Mouse (Mus musculus): Measurements from ENCODE around the gene Omt2b. TPM values are rescaled to one million over a fixed set of nuclear protein-coding genes. Genes with fewer than 3 reads are reported as not detected.
"Not testable (repeated sequence)": the region's sequence is repeated elsewhere in the genome, so short reads cannot be mapped to it uniquely, and the experiment has no call there.

The Omt2b gene
- polyA plus RNA-seq, 1 experiment from 2014 or later = not detected

- not testable (repeated sequence) for H3K27ac ChIP-seq; H3K27me3 ChIP-seq; H3K4me1 ChIP-seq (replicated peaks); H3K4me2 ChIP-seq; ATAC-seq (ENCODE audit: low FRiP score); H3K9ac ChIP-seq; H3K36me3 ChIP-seq; H3K9me3 ChIP-seq; H3K4me3 ChIP-seq
These were observed 9.7 kb downstream of the Omt2b start for GRCm38 (mm10) chr9:78337050-78337449.

- 17% methylated on average over 8 of the region's 8 CpGs for WGBS
- H3K27me3 ChIP-seq; H3K4me1 ChIP-seq (replicated peaks); H3K36me3 ChIP-seq; H3K27ac ChIP-seq; H3K4me3 ChIP-seq; ATAC-seq (ENCODE audit: low FRiP score); H3K9ac ChIP-seq; H3K4me2 ChIP-seq; H3K9me3 ChIP-seq: not testable (repeated sequence)
These were observed 12.9 kb downstream of the Omt2b start for GRCm38 (mm10) chr9:78340324-78340723.

- H3K9ac ChIP-seq; H3K27me3 ChIP-seq; H3K4me2 ChIP-seq; H3K9me3 ChIP-seq; H3K4me3 ChIP-seq; H3K4me1 ChIP-seq (replicated peaks); H3K27ac ChIP-seq; H3K36me3 ChIP-seq; ATAC-seq (ENCODE audit: low FRiP score): not testable (repeated sequence)
- WGBS = 92% methylated on average over 4 of the region's 4 CpGs
These were observed 15.1 kb downstream of the Omt2b start for GRCm38 (mm10) chr9:78342494-78342893.

- H3K9me3 ChIP-seq; H3K27me3 ChIP-seq; H3K9ac ChIP-seq; H3K27ac ChIP-seq; H3K4me1 ChIP-seq (replicated peaks); H3K4me2 ChIP-seq; H3K4me3 ChIP-seq; ATAC-seq (ENCODE audit: low FRiP score); H3K36me3 ChIP-seq: not testable (repeated sequence)
- WGBS = 85% methylated on average over 9 of the region's 9 CpGs
These were observed 15.7 kb downstream of the Omt2b start for GRCm38 (mm10) chr9:78343055-78343454.

DNA sequence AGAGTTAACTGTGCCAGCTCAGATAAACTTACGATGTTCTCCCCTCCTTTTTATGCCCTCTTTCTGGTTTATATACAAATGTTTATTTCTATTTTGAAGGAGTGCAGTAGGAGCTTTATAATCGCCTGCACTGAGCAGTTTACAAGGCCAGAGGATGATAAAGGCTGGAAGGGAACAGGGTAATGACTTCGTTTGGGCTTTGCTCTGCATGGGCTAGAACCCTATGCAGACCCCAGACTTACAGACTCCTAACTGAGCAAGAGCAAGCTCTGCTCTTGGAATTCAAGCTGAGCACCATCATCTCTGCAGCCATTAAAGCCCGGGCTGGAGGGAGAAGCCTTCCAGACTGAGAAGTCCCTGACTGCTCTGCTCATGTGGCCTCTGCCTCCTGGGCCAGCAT lies 17.8 kb downstream of the Omt2b start:
- not testable (repeated sequence) for H3K4me3 ChIP-seq; H3K4me1 ChIP-seq (replicated peaks); H3K27me3 ChIP-seq; ATAC-seq (ENCODE audit: low FRiP score); H3K4me2 ChIP-seq; H3K9ac ChIP-seq; H3K9me3 ChIP-seq; H3K27ac ChIP-seq; H3K36me3 ChIP-seq
- WGBS = 74% methylated on average over 4 of the region's 4 CpGs

GRCm38 (mm10) chr9:78347004-78347403 lies 19.6 kb downstream of the Omt2b start:
- Histone ChIP-seq H3K4me3 (no peak overlapping the region), H3K36me3 (no peaks in the 10 kb centered on the region), H3K9ac (no peak overlapping the region), H3K27ac (no peak overlapping the region), H3K4me1 (replicated peaks) (no peaks in the 10 kb centered on the region), H3K9me3 (no peaks in the 10 kb centered on the region), H3K4me2 (no peak overlapping the region), H3K27me3 (no peaks in the 10 kb centered on the region)
- ATAC-seq (ENCODE audit: low FRiP score) = no peak
- WGBS = 79% methylated on average over 3 of the region's 3 CpGs

DNA sequence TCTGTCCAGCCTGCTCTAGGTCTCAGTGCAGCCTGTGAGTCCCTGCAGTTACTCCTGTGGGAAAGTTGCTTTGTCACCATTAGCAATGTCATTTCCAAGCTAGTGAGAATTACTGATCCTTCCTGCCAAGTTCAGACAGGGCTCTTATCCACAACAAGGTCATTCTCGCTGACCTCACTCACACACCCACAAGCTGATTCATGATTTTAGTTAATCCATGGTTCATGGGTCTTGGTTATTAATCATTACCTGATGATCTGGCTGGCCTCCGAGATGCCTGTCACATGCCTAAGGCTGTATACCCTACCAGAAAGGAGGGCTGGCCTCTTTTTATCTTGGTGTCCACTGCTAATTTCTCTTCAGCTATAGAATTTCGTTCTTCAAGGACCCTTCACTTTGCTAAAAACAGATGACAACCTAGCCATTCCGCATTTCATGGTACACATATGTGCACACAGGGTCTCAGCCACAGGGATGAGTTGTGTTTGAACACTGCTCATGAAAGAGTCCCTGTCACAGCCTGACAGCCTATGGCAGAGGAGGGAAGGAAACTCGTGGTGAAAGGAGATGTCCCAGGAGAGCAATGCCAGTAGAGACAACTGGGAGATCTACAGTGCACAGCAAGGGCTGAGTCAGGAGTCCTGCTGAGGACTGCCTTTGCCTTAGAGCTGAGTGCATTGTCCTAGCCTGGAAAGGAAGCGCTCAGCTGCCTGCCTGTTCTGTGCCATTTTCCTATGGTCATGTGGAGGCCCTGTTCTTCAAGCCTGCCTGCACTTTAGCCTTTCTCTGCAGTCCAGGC lies 21.0 kb downstream of the Omt2b start:
- H3K4me2 ChIP-seq; H3K4me3 ChIP-seq; H3K9ac ChIP-seq; H3K9me3 ChIP-seq; H3K27ac ChIP-seq; H3K36me3 ChIP-seq; H3K4me1 ChIP-seq (replicated peaks); H3K27me3 ChIP-seq; ATAC-seq (ENCODE audit: low FRiP score): not testable (repeated sequence)
- WGBS = 74% methylated on average over 6 of the region's 6 CpGs

- not testable (repeated sequence) for H3K27ac ChIP-seq; H3K4me3 ChIP-seq; H3K9ac ChIP-seq; H3K27me3 ChIP-seq; H3K36me3 ChIP-seq; H3K9me3 ChIP-seq; H3K4me1 ChIP-seq (replicated peaks); ATAC-seq (ENCODE audit: low FRiP score); H3K4me2 ChIP-seq
- WGBS = 87% methylated on average over 3 of the region's 3 CpGs
These were observed 21.8 kb downstream of the Omt2b start for GRCm38 (mm10) chr9:78349141-78349540.

GRCm38 (mm10) chr9:78350007-78350406 lies 22.6 kb downstream of the Omt2b start:
- not testable (repeated sequence) for ATAC-seq (ENCODE audit: low FRiP score); H3K4me3 ChIP-seq; H3K4me1 ChIP-seq (replicated peaks); H3K36me3 ChIP-seq; H3K27me3 ChIP-seq; H3K9me3 ChIP-seq; H3K9ac ChIP-seq; H3K4me2 ChIP-seq; H3K27ac ChIP-seq

DNA sequence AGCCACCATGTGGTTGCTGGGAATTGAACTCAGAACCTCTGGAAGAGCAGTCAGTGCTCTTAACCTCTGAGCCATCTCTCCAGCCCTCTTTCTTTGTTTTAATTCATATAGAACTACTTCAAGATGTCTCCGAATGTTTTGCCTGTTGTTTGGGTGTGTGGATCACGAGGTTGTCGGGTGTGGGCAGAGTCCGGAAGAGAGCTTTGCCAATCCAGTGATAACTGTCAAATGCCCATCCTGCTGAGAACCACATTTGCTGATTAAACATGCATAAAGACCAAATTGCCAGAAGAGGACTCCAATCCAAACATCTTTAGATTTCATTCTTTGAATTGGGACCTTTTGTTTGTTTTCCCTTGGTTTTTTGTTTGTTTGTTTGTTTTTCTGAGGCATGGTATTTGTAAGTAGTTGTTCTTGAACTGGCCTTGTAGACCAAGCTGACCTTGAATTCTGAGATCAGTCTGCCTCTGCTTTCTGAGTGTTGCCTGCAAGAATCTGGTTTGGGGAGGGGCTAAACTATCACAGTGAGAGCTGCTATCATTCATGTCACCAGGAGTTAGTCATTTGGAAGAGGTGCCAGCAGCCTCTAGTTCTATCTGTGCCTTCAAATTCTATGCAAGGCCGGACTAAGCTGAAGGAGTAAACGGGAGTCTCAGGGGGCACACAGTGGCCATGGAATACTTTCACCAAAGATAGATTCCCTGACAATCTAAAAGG lies 24.3 kb downstream of the Omt2b start:
- 83% methylated on average over 6 of the region's 6 CpGs for WGBS
- Histone ChIP-seq H3K4me3 (no peak overlapping the region), H3K4me2 (no peak overlapping the region), H3K9ac (no peak overlapping the region), H3K27ac (no peak overlapping the region), H3K27me3 (no peaks in the 10 kb centered on the region), H3K9me3 (no peaks in the 10 kb centered on the region), H3K36me3 (no peaks in the 10 kb centered on the region), H3K4me1 (replicated peaks) (no peaks in the 10 kb centered on the region)
- no peak for ATAC-seq (ENCODE audit: low FRiP score)

DNA sequence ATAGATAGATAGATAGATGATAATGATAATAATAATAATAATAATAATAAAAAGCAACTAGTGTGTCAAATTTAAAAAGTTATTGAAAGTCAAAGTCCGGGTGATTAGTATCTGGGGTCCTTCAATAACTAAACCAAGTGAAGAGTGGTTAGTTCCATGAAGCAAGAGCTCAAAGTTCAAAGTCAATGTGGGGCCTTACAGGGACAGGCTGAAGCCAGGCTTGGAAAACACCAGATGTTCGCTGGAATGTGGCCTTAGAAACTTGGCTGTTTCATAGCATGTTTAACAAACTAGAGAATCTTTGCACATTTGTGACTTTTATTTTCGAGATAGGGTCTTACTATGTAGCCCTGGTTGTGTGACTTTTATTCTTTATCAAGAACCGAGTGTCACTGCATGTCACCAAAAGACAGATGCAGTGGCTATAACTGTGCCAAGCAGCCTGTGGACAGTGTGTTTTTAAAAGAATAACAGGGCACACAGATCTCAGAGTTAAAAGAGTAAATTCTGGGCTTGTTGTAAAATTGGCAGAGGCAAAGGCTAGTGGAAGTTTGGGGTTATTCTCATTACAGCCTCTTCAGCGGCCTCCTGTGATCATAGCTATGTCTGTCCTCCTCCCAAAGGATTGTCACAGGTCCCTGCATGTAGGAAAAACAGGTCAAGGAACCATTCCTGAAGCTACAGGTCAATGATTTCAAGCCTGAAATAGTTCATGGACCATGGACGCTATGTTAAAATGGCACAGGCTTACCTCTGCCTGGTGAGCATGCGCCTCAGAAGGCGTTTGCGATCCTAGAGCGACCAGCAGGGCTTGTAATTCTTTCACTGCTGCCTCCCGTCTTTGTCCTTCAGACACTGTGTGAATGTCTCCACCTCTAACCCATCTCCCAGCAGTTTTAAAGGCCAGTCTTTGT lies 27.5 kb downstream of the Omt2b start:
- ATAC-seq (ENCODE audit: low FRiP score) = no peak
- Histone ChIP-seq H3K27ac (no peak overlapping the region), H3K36me3 (no peaks in the 10 kb centered on the region), H3K4me3 (no peak overlapping the region), H3K9ac (no peak overlapping the region), H3K27me3 (no peaks in the 10 kb centered on the region), H3K4me2 (no peak overlapping the region), H3K4me1 (replicated peaks) (no peaks in the 10 kb centered on the region), H3K9me3 (no peaks in the 10 kb centered on the region)
- 84% methylated on average over 11 of the region's 11 CpGs for WGBS

- Histone ChIP-seq H3K4me1 (replicated peaks) (no peaks in the 10 kb centered on the region), H3K27me3 (no peaks in the 10 kb centered on the region), H3K4me2 (no peak within 1 kb of the TSS), H3K9ac (no peak within 1 kb of the TSS), H3K36me3 (no peaks in the 10 kb centered on the region), H3K9me3 (no peaks in the 10 kb centered on the region), H3K27ac (no peak within 1 kb of the TSS), H3K4me3 (no peak within 1 kb of the TSS)
- WGBS = 94% methylated on average over 8 of the region's 8 CpGs
- no peak for ATAC-seq (ENCODE audit: low FRiP score)
These were observed 28.2 kb downstream of the Omt2b start, which contains the start of gene Gsta2 for GRCm38 (mm10) chr9:78355611-78356010. Gene Gsta2, minus strand, starts transcription at chr9:78355788.
